Mouse (Mus musculus) bone marrow, adult 2 months (tissue): Measurements from ENCODE around the gene Ncstn.

Source experiments
- CTCF ChIP-seq: fragments of 200-500 bp; IDR thresholded peaks from 2 replicates; pipeline ENCODE4 v1.5.1; 2011; ENCODE audit warnings: low read length, control low read depth; ENCODE audit not compliant: control insufficient read depth, insufficient read depth
- POLR2A ChIP-seq: fragments of 200-500 bp; IDR thresholded peaks from 2 replicates; pipeline ENCODE4 v1.6.1; 2011; ENCODE audit warnings: low read depth, mild to moderate bottlenecking, control low read depth, low read length, borderline replicate concordance; ENCODE audit not compliant: control insufficient read depth

DNA sequence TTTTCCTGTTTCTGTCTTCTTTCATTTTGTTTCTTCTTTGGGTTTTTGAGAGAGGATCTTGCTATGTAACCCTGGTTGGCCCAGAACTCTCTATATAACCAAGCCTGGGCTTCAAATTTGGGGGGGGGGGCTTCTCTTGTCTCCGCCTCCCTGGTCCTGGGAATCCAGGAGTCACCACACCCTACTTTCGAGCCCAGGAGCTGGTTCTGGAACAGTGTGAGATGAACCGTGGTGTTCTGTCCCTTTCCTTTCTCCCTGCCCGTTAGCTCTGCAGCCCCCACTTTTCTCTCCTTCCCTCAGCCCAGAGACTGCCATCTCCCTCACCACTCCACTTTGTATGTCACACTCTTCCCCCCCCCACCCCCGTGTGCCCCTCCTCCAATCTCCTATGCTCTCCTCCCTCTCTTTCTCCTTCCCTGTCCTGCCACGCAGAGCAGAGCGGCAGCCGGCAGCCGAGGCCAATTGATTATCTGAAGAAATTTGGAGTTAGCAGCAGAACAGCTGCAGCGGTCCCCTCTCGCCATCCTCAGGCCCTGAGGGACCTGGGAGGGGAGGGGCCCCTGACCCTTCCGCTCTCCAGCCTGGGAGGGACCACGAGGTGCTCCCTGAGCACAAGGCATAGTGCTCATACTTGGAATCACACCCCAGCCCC lies 33.3 kb downstream of the Ncstn start:
- no peak for TF ChIP-seq POLR2A
- TF ChIP-seq CTCF: no peak
